Mouse (Mus musculus) B cell, adult (primary cell): ENCODE results near the gene Ets2. TPM values are rescaled to one million over a fixed set of nuclear protein-coding genes. Genes with fewer than 3 reads are reported as not detected.

Source experiments
- total RNA-seq: library from RNA; stranded (reverse); gene quantifications from 4 replicates; pipeline ENCODE4 v1.2.4, GENCODE M21; 2023; ENCODE audit not compliant: inconsistent age

Gene Ets2
- total RNA-seq: 385 to 427 TPM (median 414 TPM) in 4 replicates

GRCm38 (mm10) chr16:95701802-95702561 is at the start of gene Ets2:
Ets2 (plus strand) TSS chr16:95702075.

Other genes starting within 250 kb of the Ets2 start
- gene Erg, start 115.5 kb upstream of the Ets2 start, total RNA-seq: 0.16 to 0.36 TPM in 2 of 4 replicates, not detected in the others